Mouse (Mus musculus) midbrain, embryonic 16.5 days (tissue): ENCODE data around the gene Zfp866. TPM values are rescaled to one million over a fixed set of nuclear protein-coding genes. Genes with fewer than 3 reads are reported as not detected.

Source experiments
- ATAC-seq: fragments of 200-750 bp; cut with Nextera tagmentation; 2 replicates; pipeline ENCODE4 v1.8.0; 2017; ENCODE audit warnings: moderate TSS enrichment
- H3K27ac ChIP-seq: fragments of 300-500 bp; sonication (generic); 2 replicates; pipeline ENCODE4 v1.5.1; 2014; ENCODE audit warnings: mild to moderate bottlenecking, low read length, mixed read lengths
- H3K27me3 ChIP-seq: fragments of 300-500 bp; sonication (generic); 2 replicates; pipeline ENCODE4 v1.6.1; 2014; ENCODE audit warnings: low read depth, low read length, mixed read lengths; ENCODE audit not compliant: control insufficient read depth, insufficient read depth
- H3K36me3 ChIP-seq: fragments of 300-500 bp; sonication (generic); 2 replicates; pipeline ENCODE4 v1.6.1; 2014; ENCODE audit warnings: mild to moderate bottlenecking, low read length, moderate library complexity, mixed read lengths; ENCODE audit not compliant: control insufficient read depth, insufficient read depth
- H3K4me1 ChIP-seq: fragments of 300-500 bp; sonication (generic); 2 replicates; pipeline ENCODE4 v1.6.1; 2014; ENCODE audit warnings: mild to moderate bottlenecking, low read length, mixed read lengths; ENCODE audit not compliant: control insufficient read depth, insufficient read depth
- H3K4me2 ChIP-seq: fragments of 300-500 bp; sonication (generic); 2 replicates; pipeline ENCODE4 v1.6.1; 2014; ENCODE audit warnings: mild to moderate bottlenecking, low read length, mixed read lengths
- H3K4me3 ChIP-seq: fragments of 300-500 bp; sonication (generic); 2 replicates; pipeline ENCODE4 v1.5.1; 2014; ENCODE audit warnings: low read depth, mild to moderate bottlenecking, low read length, moderate library complexity, mixed read lengths
- H3K9ac ChIP-seq: fragments of 300-500 bp; sonication (generic); 2 replicates; pipeline ENCODE4 v1.6.1; 2014; ENCODE audit warnings: low read depth, low read length, mixed read lengths
- H3K9me3 ChIP-seq: fragments of 300-500 bp; sonication (generic); replicated peaks from 2 replicates; pipeline ENCODE4 v1.6.1; 2014; ENCODE audit warnings: mild to moderate bottlenecking, low read length, mixed read lengths; ENCODE audit not compliant: control insufficient read depth, poor library complexity, severe bottlenecking
- WGBS: fragments of 180-500 bp; shearing (Covaris S2); extraction: QIAGEN DNeasy Blood & Tissue Kit; methylation state at CpG from one replicate; pipeline ENCODE4 v1.1.7; 2014; 5-methylcytosine and 5-hydroxymethylcytosine counted together
- polyA plus RNA-seq: library from polyadenylated mRNA; unstranded; fragments of >200 nt; fragmentation: Nextera tagmentation; extraction: Ambion mirVana; gene quantifications from 2 replicates; pipeline ENCODE4 v1.2.1, GENCODE M21; 2015

The Zfp866 gene
- polyA plus RNA-seq, 1 experiment from 2014 or later = 38.8 TPM

- H3K9ac ChIP-seq = no peak overlapping the region
- no peak overlapping the region for H3K4me3 ChIP-seq
- no peak for ATAC-seq
- H3K27ac ChIP-seq = no peak overlapping the region
- H3K4me2 ChIP-seq = no peak overlapping the region
- no peaks in the 10 kb centered on the region for H3K27me3 ChIP-seq
- H3K9me3 ChIP-seq = no peaks in the 10 kb centered on the region
- H3K4me1 ChIP-seq = no peaks in the 10 kb centered on the region
- H3K36me3 ChIP-seq = peaks cover 83% of the 10 kb centered on the region
These were observed 11.2 kb upstream of the Zfp866 start for GRCm38 (mm10) chr8:69802216-69802615.

- WGBS = 96% methylated on average over 4 of the region's 4 CpGs
- no peak overlapping the region for H3K9ac ChIP-seq
- no peak overlapping the region for H3K4me3 ChIP-seq
- no peak overlapping the region for H3K27ac ChIP-seq
- no peaks in the 10 kb centered on the region for H3K4me1 ChIP-seq
- peaks cover 82% of the 10 kb centered on the region for H3K36me3 ChIP-seq
- no peak overlapping the region for H3K4me2 ChIP-seq
- no peaks in the 10 kb centered on the region for H3K27me3 ChIP-seq
- no peak for ATAC-seq
- H3K9me3 ChIP-seq = no peaks in the 10 kb centered on the region
These were observed 10.8 kb upstream of the Zfp866 start for GRCm38 (mm10) chr8:69801796-69802195.

- Histone ChIP-seq H3K9me3 (no peaks in the 10 kb centered on the region), H3K9ac (no peak overlapping the region), H3K36me3 (peaks cover 63% of the 10 kb centered on the region), H3K4me1 (no peaks in the 10 kb centered on the region), H3K4me2 (no peak overlapping the region), H3K27me3 (no peaks in the 10 kb centered on the region), H3K4me3 (no peak overlapping the region), H3K27ac (no peak overlapping the region)
- no peak for ATAC-seq
- WGBS = 90% methylated on average over 5 of the region's 5 CpGs
These were observed 9.0 kb upstream of the Zfp866 start for GRCm38 (mm10) chr8:69799946-69800345.

- Histone ChIP-seq H3K9me3 (no peaks in the 10 kb centered on the region), H3K4me1 (no peaks in the 10 kb centered on the region), H3K27me3 (no peaks in the 10 kb centered on the region), H3K4me3 (no peak overlapping the region), H3K4me2 (no peak overlapping the region), H3K27ac (no peak overlapping the region), H3K36me3 (peaks cover 62% of the 10 kb centered on the region), H3K9ac (no peak overlapping the region)
- WGBS = 94% methylated on average over 8 of the region's 8 CpGs
- ATAC-seq = no peak
These were observed 8.3 kb upstream of the Zfp866 start for GRCm38 (mm10) chr8:69799261-69799660.

GRCm38 (mm10) chr8:69797661-69798060 lies 6.7 kb upstream of the Zfp866 start:
- WGBS = 93% methylated on average over 10 of the region's 10 CpGs
- Histone ChIP-seq H3K27me3 (no peaks in the 10 kb centered on the region), H3K9me3 (no peaks in the 10 kb centered on the region), H3K9ac (no peak overlapping the region), H3K27ac (no peak overlapping the region), H3K4me2 (no peak overlapping the region), H3K36me3 (peaks cover 52% of the 10 kb centered on the region), H3K4me3 (no peak overlapping the region), H3K4me1 (peaks cover 6% of the 10 kb centered on the region)
- no peak for ATAC-seq

GRCm38 (mm10) chr8:69796721-69797345 lies 5.9 kb upstream of the Zfp866 start:
- H3K36me3 ChIP-seq = peaks cover 43% of the 10 kb centered on the region

GRCm38 (mm10) chr8:69794901-69795300 lies 3.9 kb upstream of the Zfp866 start:
- 95% methylated on average over 6 of the region's 6 CpGs for WGBS
- H3K27me3 ChIP-seq = no peaks in the 10 kb centered on the region
- H3K9me3 ChIP-seq = no peaks in the 10 kb centered on the region
- H3K4me2 ChIP-seq = no peak overlapping the region
- no peak overlapping the region for H3K4me3 ChIP-seq
- no peak overlapping the region for H3K9ac ChIP-seq
- H3K27ac ChIP-seq = no peak overlapping the region
- ATAC-seq = no peak
- H3K36me3 ChIP-seq = peaks cover 29% of the 10 kb centered on the region
- peaks cover 19% of the 10 kb centered on the region for H3K4me1 ChIP-seq

More at GRCm38 (mm10) chr8:69796721-69797345, 5.9 kb upstream of the Zfp866 start:
- H3K4me1 ChIP-seq = peaks cover 14% of the 10 kb centered on the region
- H3K4me3 ChIP-seq = no peak overlapping the region
- H3K27me3 ChIP-seq = no peaks in the 10 kb centered on the region
- no peak overlapping the region for H3K4me2 ChIP-seq
- no peak overlapping the region for H3K27ac ChIP-seq
- ATAC-seq = no peak
- WGBS = 95% methylated on average over 16 of the region's 16 CpGs
- no peaks in the 10 kb centered on the region for H3K9me3 ChIP-seq
- H3K9ac ChIP-seq = no peak overlapping the region

GRCm38 (mm10) chr8:69794096-69794495 lies 3.1 kb upstream of the Zfp866 start:
- WGBS = 93% methylated on average over 3 of the region's 3 CpGs
- ATAC-seq = no peak
- Histone ChIP-seq H3K4me2 (no peak overlapping the region), H3K27me3 (no peaks in the 10 kb centered on the region), H3K36me3 (peaks cover 24% of the 10 kb centered on the region), H3K4me1 (peaks cover 19% of the 10 kb centered on the region), H3K9ac (no peak overlapping the region), H3K4me3 (no peak overlapping the region), H3K27ac (no peak overlapping the region), H3K9me3 (no peaks in the 10 kb centered on the region)

GRCm38 (mm10) chr8:69793666-69794065 lies 2.7 kb upstream of the Zfp866 start:
- no peak overlapping the region for H3K9ac ChIP-seq
- H3K4me2 ChIP-seq = no peak overlapping the region
- WGBS = 96% methylated on average over 4 of the region's 4 CpGs
- H3K27ac ChIP-seq = no peak overlapping the region
- peaks cover 19% of the 10 kb centered on the region for H3K4me1 ChIP-seq
- H3K9me3 ChIP-seq = no peaks in the 10 kb centered on the region
- peaks cover 20% of the 10 kb centered on the region for H3K36me3 ChIP-seq
- no peak overlapping the region for H3K4me3 ChIP-seq
- no peak for ATAC-seq
- no peaks in the 10 kb centered on the region for H3K27me3 ChIP-seq
